Mouse (Mus musculus) 3134 (cell line): ENCODE data around the gene Whamm.
A peak's percentile ranks its signal among the peaks of the same experiment; 100 is the strongest.

Source experiments
- DNase-seq: peaks from one replicate; pipeline ENCODE4 v3.0.0-alpha.2; 2011; ENCODE audit warnings: low spot score; ENCODE audit not compliant: insufficient read length; ENCODE audit errors: extremely low read depth

The Whamm gene

GRCm38 (mm10) chr7:81561211-81561610, 9.9 kb upstream of the Whamm start:
- DNase-seq: no peak

- DNase-seq: no peak
These were observed 7.5 kb upstream of the Whamm start for GRCm38 (mm10) chr7:81563506-81564015.

- no peak for DNase-seq
These were observed 6.3 kb upstream of the Whamm start for GRCm38 (mm10) chr7:81564766-81565165.

- DNase-seq: no peak
These were observed 5.5 kb upstream of the Whamm start for GRCm38 (mm10) chr7:81565381-81566055.

GRCm38 (mm10) chr7:81566332-81566731, 4.7 kb upstream of the Whamm start:
- no peak for DNase-seq

GRCm38 (mm10) chr7:81566892-81567291, 4.2 kb upstream of the Whamm start, which contains the start of gene Fsd2:
Gene Fsd2, minus strand, starts transcription at chr7:81566944.
- no peak for DNase-seq

- DNase-seq: no peak
These were observed 3.7 kb upstream of the Whamm start for GRCm38 (mm10) chr7:81567396-81567795.

GRCm38 (mm10) chr7:81569851-81570250, 1.2 kb upstream of the Whamm start:
- no peak for DNase-seq

- no peak for DNase-seq
These were observed 795 bp upstream of the Whamm start for GRCm38 (mm10) chr7:81570271-81570670.

GRCm38 (mm10) chr7:81570752-81571107, 336 bp upstream of the Whamm start:
- DNase-seq: no peak

- no peak for DNase-seq
These were observed 925 bp downstream of the Whamm start for GRCm38 (mm10) chr7:81571941-81572441.

- no peak for DNase-seq
These were observed 1.7 kb downstream of the Whamm start for GRCm38 (mm10) chr7:81572610-81573268.

- DNase-seq: peak; percentile 34
These were observed 2.3 kb downstream of the Whamm start for GRCm38 (mm10) chr7:81573397-81573796.

GRCm38 (mm10) chr7:81573821-81574220, 2.8 kb downstream of the Whamm start:
- DNase-seq: no peak

GRCm38 (mm10) chr7:81575606-81576005, 4.5 kb downstream of the Whamm start:
- DNase-seq: no peak

- DNase-seq: no peak
These were observed 6.8 kb downstream of the Whamm start for GRCm38 (mm10) chr7:81577872-81578271.

GRCm38 (mm10) chr7:81578413-81578812, 7.3 kb downstream of the Whamm start:
- no peak for DNase-seq

GRCm38 (mm10) chr7:81579312-81579711, 8.2 kb downstream of the Whamm start:
- no peak for DNase-seq

GRCm38 (mm10) chr7:81583512-81583911, 12.4 kb downstream of the Whamm start:
- no peak for DNase-seq

GRCm38 (mm10) chr7:81585326-81585725, 14.3 kb downstream of the Whamm start:
- no peak for DNase-seq

- no peak for DNase-seq
These were observed 16.2 kb downstream of the Whamm start for GRCm38 (mm10) chr7:81587238-81587637.

GRCm38 (mm10) chr7:81592686-81593085, 21.6 kb downstream of the Whamm start:
- DNase-seq: no peak
